Mouse (Mus musculus) kidney, adult 18-20 months (tissue): ENCODE measurements around the gene Nog.
A peak's percentile ranks its signal among the peaks of the same experiment; 100 is the strongest.

Source experiments
- DNase-seq: peaks from one replicate; pipeline ENCODE4 v3.0.0; 2021

Nog gene

DNA sequence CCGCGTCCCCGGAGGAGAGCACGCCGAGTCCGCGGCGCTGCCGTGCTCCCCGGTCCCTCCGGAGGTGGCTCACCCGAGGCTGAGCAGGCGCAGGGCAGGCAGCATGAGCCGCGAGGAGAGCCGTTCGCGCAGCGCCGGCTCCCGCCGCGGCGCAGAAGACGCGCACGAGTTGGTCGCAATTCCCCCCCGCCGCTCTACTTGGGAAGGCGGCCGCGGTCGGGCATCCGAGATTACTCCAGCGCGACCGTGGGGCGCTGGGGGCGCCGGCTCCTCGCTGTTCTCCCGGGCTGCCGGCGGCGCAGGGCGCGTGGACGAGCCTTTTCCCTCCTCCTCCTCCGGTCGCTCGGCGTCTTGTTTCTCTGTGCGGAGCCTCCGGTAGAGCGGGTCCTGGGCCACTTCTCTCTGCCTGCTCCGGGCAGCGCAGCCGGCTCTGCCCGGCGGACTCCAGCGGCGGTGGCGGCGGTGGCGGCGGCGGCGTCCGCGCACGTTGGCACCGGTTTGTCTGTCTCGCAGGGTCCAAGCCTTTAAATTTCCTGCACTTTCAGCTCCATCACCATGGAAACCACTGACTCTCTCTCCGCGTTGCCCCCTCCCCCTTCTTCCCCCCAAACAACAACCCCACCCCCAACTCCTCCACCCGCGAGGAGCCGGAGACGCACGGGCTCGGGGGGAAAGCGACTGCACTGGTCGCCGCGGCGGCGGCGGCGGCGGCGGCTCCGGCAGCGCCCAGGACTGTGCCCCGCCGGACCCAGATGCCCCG is at the start of gene Nog:
Gene Nog (minus strand): TSS at position 277 of the 760 bp plus-strand sequence.
- peak; percentile 54 for DNase-seq

DNA sequence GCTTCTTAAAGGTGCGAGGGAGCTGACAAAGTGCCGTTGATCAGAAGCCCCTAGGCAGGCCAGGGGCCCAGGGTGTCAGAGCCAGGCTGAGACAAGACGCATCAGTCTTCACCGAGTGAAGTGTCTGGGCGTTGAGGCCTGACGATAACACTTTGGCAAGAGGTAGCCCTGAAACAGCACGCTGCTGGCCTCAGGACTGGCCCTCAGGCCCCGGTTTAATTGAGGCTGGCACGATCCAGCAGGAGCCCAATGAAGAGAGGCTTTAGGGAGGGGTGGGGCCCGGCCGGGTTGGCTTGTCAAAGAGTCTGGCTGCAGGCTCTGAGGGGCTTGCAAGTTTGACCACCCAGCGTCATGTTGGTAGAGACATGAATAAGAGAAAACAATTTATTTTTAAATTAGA is 38.1 kb upstream of the Nog start:
- no peak for DNase-seq

DNA sequence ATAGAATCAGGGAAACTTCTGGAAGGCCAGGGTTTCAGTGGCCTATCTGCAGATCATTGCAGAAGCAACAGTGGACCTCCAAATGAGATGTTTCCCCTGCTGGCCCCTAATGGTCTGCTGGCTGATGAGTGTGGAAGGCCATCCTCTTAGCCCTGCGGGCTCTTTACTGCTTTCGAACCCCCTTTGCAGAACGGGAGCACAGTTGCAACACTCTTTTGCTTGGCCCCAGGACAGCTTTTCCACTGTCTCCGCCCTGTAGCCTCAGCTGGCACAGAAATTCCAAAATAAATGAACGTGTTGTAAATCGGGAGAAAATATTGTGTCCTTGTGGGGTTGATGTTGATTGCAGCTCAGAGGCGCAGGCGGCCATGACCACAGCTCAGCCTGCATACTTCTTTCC is 37.7 kb upstream of the Nog start:
- no peak for DNase-seq

DNA sequence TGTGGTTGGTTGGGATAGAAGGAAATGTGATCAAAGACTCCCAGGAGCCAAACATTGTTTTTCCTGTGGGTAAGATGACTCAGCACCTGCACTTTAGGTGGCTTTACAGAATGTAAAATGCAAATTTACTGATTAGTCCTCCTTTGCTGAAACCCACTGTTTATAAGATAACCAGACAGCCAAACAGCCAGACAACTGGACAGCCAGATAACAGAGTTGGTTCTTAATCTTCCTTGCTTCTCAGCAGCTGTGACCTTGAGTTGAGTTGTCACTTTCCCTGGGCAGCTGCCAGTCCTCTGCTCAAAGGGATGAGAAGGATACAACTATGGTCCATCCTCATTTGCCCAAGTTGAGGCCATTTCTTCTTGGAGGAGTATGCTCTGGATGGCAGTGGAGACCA is 35.8 kb upstream of the Nog start:
- DNase-seq, result no peak

DNA sequence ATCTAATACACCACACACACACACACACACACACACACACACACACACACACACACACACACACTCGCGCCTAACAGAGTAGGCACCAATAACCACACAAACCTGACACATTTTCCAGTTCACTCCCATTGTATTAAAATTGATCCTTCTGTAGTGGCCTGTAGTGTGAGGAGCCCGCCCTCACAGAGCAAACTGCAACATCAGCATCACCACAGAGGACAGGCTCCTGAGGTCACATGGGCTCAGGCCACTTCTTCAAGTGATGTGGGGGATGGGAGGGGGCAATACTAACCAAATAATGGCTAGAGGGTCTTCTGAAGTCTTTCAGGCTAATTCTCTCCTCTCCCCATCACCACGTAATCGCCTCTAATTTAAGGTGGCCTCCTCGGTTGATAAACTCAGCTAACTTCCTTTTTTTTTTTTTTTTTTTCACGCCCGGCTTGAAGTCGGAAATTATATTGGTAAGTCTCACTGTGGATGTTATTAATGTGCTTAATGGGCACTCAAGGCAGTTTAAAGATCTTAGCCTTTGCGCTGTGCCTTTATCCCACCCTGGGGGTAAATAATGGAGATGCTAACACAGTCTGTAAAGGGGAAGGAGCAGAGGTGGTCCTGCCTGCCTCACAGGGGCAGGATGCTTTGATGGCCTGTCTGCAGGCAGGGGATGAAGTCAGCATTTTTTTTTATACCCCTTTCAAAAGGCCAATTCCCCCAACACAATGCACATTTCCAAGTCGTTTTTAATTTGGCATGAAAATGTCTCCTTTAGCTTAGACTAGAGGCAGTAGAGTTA is 25.2 kb upstream of the Nog start:
- DNase-seq, result no peak

DNA sequence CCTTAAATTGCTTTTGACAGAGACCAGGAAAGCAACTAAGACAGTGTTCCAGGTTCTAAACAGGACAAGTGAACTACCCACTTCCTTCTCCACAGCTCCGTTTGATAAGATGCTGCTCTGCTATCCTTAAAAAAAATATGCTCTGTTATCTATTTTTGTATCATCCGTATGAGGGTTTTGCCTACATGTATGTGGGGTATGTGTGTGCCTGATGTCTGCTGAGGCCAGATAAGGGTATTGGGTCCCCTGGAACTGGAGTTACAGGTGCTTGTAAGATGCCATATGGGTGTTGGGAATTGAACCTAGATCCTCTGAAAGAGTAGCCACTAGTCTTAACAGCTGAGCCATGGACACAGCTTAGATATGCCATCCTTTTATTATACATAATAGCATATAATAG is 19.6 kb upstream of the Nog start:
- no peak for DNase-seq

DNA sequence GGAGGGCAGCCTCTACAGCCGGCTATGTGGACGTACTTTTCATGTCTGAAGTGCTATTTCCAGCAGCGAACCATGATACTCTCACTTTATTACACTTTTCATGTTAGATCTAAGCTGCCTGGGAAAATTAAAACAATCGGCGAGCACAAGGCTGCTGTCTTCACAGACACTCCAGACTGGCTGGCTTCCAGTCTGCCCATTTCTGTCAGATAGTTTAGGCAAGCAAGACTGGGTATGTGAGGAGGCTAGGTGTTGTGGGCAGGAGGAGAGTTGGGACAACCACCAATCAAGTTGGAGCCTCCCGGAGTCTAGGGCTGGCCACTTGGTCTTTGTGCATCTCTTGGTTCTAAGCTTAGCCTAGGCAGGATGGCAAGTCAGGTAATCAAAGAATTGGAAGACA is 17.5 kb upstream of the Nog start:
- DNase-seq, result no peak

DNA sequence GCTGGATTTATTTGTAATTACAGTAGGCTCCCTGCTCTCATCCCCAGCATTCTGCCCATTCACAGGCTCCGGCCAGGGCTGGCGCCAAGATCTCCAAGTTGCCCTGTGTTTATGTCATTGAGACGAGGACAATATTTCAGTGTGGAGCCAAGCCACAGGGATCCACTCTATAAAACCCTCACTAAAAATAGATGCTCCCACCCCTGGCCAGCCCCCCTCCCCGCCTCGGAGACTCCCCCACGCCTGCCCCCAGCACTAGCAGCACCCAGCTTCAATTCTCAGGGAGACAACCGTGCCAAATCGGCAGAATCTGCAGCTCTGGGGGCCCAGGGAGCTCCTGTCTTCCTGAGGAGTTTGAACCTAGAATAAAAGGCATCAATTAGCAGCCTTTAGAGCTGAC is 16.2 kb upstream of the Nog start:
- no peak for DNase-seq

DNA sequence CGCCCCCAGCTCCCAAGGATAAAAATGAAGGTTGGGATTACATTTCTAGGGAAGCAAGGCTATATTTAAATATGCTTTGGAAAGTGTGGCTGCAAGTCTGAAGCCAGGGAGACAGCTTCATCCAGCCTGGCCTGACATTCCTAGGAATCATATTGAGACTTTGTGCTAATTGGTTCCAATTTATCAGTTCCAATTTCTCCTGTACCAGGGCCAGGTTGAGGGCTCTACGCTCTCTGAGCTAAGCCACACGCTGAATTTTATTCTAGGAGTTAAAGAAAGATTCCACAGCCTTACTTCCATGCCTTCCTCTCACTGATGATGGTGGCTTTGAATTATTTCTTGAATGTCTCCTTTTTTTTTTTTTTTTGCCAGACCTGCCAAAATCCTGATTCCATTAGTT is 15.6 kb upstream of the Nog start:
- DNase-seq, result no peak

DNA sequence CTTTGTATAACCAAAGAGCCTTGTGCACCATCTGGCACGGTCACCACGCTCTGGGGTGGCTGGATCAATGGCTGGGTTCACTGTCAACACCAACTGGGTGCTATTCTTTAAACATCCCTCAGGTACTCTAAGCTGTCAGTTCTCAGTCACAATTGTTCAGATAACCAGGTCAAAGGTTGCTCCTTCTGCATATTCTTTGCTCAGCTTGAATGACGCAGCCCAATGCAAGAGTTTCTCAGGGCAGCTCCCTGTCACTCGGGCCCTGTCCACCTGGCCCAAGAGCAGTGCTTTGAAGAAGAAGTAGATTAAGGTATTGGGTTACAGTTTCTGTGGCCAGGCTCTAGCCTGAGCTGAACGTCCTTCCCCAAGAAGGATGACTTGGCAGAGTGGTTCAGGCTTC is 12.2 kb upstream of the Nog start:
- no peak for DNase-seq

DNA sequence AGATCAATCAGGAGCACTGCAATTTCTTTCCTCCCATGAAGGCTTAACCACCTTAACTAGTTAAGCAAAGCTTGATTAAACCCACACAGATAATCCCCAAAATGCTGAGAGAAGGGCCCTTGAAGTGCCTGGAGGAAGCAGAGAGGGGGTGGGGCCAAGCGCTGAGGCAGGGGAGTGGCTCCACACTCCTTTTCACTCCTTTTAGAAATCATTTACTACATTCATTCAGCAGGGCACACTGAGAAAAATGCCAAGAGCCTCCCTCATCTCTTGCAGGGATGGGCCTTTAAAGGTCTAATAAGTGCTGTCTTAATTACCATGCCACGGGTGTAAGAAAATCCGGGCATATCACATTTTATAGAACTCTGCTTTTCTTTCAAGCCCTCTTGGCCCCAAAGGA is 10.2 kb upstream of the Nog start:
- DNase-seq, result no peak

DNA sequence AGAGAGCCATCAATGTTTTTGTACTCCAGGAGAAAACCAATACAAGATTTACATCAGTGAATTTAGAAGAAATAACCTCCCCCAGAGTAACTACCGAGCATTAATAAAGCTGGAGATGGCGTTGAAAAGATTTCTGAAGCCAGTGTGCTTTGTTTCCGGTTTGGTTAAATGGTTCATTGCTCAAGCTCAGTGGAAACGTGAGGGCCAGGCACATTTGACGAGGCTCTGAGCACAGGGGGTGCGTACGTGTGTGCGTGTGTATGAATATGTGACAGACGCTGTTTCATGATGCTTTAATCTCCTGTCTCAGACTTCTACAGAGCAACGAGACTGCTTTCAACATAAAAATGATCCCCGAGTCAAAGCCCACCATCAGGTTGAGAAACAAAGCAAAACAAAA is 8.1 kb upstream of the Nog start:
- DNase-seq, result no peak

DNA sequence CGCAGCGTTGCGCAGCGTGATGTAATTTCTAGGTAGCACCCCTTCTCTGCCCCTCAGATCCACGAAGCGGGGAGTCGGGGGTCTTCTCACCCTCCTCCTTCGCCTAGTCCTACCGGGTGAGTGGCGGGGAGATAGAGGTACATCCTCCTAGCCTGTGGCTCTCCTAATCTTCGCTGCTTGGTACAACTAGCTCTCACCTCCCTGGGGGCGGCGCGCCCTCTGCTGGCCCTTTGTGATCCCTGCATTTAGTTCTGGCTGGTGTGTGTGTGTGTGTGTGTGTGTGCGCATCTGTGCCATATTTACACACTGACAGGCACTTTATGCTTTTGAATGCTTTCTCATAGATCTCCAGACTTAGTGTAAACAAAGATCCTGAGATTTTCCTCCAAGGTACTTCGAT is 1.3 kb upstream of the Nog start:
- DNase-seq, result peak; percentile 84

DNA sequence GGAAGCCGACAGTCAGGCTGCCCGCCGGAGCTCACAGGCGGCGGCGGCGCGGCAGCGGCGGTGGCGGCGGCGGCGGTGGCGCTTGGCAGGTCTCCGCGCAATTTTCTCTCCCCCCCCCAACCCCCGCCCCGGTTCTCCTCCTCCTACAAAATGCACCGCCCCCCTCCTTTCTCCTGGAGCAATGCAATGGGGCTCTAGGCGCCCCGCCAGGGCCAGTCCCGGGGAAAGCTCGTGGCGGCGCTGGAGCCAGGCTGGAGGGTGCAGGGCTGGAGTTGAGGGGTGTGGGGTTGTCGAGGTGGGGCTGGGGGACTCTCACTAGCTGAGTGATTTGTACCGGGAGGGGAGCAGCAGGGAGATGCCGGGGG is 666 bp upstream of the Nog start:
- DNase-seq, result peak; percentile 49

DNA sequence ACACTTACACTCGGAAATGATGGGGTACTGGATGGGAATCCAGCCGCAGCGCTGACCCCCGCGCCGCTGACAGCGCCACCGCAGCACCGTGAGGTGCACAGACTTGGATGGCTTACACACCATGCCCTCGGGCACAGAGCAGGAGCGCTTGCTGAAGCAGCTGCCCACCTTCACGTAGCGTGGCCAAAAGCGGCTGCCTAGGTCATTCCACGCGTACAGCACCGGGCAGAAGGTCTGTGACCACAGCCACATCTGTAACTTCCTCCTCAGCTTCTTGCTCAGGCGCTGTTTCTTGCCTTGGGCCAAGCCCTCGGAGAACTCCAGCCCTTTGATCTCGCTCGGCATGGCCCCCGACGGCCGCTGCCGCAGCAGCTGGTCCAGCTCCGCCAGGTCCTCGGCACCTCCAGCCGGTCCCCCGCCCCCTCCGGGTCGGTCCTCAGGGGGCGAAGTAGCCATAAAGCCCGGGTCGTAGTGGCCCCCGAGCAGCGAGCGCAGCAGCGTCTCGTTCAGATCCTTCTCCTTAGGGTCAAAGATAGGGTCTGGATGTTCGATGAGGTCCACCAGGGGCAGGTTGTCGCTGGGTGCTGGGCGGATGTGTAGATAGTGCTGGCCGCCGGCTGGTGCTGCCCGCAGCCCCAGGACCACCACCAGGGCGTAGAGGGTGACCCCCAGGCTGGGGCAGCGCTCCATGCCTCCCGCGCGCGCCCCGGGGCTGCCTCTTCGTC is 639 bp downstream of the Nog start:
- DNase-seq, result peak; percentile 33

DNA sequence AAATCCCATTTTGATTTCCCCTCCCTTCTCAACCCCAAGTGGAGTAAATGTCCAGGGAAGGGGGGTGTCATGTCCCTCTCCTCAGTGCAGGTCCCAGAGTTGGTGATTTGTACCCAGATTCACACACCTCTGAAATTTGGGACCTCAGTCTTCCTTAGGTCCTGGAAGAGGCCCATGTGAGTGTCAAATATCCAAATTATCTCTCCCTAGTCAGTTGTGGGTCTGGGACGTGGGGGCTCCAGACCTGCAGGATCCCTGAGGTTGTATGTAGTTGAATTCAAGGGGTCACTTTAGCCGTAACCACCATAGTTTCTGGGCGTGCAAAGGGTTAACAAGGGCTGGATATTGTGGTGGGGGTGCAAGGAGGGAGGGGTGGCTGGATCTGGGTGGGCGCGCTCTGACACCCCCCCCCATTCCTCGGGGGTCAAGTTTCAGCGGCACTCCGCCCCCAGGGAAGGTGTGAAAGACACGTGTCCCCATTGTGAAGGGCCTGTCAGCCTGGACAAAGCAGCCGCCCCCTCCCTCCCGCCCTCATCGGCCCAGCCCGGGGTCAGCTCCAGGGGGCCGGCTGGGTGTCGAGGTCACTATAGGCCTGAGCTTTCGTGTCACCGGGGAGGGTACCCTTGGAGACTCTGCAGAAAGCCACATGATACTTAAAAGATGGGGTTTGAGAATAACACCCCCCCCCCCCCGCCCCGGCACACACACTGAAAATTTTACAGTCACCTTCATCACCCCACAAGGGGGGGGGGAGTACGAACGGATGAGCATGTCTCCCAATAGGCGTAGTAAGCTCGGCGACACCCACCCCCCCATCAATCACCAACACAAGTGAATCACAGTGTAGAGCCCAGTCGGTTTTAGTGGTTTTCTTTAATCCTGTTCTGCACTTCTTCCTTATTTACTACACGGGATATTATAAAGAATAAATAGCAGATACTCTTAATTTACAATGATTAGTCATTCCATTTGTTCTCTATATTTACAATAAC is 2.1 kb downstream of the Nog start:
- no peak for DNase-seq

DNA sequence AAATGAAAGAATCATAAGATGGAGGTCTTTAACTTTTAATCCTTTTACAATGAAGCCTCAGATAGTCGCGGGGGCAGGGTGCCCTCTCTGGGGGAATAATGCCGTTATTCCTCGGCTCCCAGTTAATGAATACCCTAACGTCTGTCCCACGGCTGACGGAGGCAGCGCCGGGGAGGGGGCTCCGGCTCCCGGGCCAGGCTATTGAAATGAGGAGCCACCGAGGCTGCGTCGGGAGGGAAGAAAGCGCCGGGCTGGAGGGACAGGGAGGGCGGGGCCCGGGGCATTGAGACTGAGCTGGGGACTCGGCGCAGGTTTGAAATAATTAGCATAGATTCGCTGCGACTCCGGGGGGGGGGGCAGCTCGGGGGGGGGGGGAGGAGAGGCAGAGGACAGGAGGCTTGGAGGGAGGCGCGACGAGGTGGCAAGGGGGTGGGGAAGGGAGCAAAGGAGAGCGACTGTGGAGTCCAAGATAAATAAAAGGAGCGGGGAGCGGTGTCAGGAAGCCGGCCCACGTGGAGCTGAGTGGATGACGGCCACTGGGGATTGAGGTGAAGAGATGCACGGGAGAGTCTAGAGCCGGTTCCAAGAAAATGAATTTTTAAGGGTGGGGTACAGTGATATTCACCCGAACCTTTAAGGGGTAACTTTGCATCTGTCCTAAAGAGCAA is 2.9 kb downstream of the Nog start:
- peak; percentile 18 for DNase-seq

DNA sequence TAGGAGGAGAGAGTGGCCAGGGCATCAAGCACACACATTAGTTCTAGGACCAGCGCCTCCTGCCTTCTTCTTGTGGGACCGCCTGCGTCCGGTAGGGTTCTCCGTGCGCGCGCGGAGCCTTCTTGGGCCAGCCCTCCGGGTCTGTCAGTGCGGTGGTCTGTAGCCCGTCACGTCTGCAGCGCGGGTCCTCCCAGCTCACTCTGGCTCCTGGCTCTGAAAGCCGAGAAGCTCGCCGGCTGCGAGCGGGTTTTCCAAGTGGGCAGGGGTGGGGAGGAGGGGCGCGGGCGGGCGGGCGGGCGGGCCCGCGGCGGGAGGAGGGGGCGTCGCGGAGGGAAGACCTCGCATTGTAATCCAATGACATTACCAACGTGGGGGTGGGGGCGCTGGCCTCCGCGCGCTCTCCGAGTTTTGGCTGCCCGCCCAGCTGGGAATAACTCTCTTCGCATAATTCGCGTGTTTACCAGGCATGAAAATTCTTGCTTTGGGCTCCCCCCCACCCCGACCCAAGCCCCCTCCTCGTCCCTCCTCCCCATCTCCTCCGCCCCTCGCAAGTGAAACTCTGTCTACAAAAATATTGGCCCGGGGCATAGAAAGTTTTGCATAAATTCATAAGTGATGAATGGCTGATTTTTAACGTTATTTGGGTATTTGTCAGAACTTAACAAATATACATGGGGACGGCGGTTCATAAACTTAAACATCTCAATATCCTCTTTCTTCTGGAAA is 3.7 kb downstream of the Nog start:
- peak; percentile 29 for DNase-seq

DNA sequence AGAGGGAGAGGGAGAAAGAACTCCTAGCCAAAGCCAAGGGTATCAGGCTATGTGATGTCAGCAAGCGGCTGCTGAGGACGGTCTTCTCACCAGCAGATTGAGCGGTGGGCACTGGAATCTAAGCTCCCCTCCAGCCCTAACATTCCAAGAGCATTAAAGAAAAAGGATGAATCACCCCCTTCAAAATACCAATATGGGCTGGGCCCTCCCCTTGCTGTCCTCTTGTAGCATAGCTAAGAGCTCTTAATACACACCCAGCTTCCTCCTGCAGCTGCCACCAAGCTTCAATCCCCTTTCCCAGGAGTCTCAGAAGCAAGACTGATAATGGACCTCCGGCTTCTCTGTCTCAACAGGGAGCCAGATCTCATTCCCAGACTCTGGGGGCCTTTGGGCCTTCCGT is 4.6 kb downstream of the Nog start:
- no peak for DNase-seq

DNA sequence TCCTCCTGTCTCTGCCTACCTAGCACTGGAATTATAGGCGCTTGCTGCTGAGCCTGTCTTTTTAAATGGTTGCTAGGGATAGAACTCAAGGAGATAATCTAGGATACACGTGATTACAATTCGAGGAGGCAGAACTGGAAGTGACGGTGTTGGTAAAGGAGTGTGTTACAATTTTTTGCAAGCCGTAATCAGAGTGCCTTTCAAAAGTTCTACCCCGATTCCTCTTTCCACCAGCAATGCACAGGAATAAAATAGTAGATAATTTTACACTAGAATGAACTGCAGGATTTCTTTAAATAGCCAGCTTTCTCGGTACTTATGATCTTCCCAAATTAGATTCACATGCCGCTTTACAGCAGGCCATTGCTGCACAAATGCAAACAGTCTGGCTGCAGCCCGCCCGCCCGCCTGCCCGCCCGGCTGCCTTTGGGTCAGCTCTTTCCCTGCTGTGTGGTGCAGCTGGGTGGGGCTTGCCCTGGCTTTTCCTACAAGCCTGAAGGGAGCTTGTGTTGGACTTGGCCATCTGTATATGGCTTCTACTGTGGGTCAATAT is 32.2 kb downstream of the Nog start:
- no peak for DNase-seq

DNA sequence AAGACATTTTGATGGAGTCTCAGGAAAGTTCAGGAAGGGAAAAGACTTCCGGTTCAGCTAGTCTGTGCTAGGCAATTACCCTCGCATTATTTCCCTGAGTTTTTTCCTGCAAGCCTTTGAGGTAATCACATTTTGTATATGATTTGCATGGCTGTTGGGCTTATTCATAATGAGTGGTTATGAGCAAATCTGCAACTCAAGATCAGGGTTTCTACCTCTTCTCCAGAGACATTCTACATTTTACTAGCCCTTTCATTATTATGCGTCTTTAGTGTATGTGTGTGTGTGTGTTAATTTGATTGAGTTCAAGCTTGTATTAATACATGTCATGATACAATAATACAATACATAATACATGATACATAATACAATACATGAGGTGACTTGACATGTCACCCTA is 34.6 kb downstream of the Nog start:
- DNase-seq, result no peak
